Mouse (Mus musculus): ENCODE measurements at regions not wholly inside any gene's neighbourhood (a gene's known extent, or its start where the extent isn't known, plus 50 kb on each side); places are given as distances from the start of the nearest gene placed in this dataset.

DNA sequence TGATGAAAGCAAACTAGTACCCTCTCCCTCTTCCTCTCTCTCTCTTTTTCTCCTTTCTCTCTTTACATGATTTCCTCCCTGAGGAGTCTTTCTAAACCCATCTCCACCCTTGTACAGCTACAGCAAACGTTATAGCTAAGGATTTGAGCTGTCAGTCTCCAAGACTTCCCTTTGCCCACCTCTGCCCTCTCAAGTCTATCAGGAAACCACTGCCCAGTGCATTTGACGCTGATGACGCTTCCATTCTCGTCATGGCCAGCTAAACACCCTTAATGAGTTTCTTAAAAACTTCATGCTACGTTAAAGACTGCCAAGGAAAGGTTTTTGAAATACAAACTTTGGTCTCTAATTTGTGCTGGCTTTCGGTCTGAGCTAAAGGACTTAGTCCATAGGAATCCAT is 99.0 kb upstream of the Bach2 start:
- TF ChIP-seq CTCF (IDR thresholded peaks at IDR 0.05; ENCODE audit: low read depth, low read length) (no peak), POLR2A (IDR thresholded peaks at IDR 0.05; ENCODE audit: insufficient read depth, low read length) (no peak)

Data from ES-Bruce4 (cell line).